Mouse (Mus musculus) spleen, adult 2 months (tissue): ENCODE measurements around the gene Tmem266.

ENCODE experiments used
- CTCF ChIP-seq: fragments of 200-500 bp; IDR thresholded peaks from 2 replicates; pipeline ENCODE4 v1.5.1; 2011; ENCODE audit warnings: mild to moderate bottlenecking, inconsistent platforms; ENCODE audit not compliant: insufficient read depth, insufficient read length, insufficient replicate concordance; ENCODE audit errors: extremely low read depth
- POLR2A ChIP-seq: fragments of 200-500 bp; IDR thresholded peaks from 2 replicates; pipeline ENCODE4 v1.6.1; 2011; ENCODE audit warnings: low read depth, low read length, inconsistent platforms

DNA sequence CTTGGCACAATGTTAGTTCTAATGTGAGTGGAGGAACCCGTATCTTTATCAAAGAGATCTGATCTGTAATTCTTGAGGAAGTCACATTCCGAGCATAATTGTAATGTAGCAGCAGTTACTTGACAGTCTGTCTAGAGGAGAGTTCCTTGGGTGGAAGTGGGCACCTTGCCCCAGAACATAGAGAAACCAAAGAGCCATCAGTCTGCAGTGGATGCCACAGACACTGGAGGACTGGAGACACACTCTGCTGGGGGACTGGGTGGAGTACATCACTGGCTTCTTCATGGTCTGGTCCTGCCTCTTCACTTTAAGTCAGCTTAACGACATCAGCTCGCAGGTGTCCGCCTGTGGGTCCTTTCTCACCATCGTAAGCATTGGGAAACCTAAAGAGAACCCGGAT, 17.5 kb downstream of the Tmem266 start:
- no peak for TF ChIP-seq POLR2A
- no peak for TF ChIP-seq CTCF
